Mouse (Mus musculus) megakaryocyte, embryonic 14.5 days (primary cell): Measurements from ENCODE around the gene Olfr6.

Experiments used
- FLI1 ChIP-seq: IDR thresholded peaks from 2 replicates; pipeline ENCODE4 v1.6.1; 2012; ENCODE audit warnings: low read length, inconsistent platforms, mixed read lengths
- GATA1 ChIP-seq: IDR thresholded peaks from 3 replicates; pipeline ENCODE4 v1.6.1; 2012; ENCODE audit warnings: mixed read lengths, low read length, inconsistent platforms, borderline replicate concordance

GRCm38 (mm10) chr7:106932119-106932518, 31.6 kb downstream of the Olfr6 start, which contains the start of gene Olfr709-ps1:
- TF ChIP-seq FLI1: no peak
- no peak for TF ChIP-seq GATA1
